ENCODE assay signal across 22 mouse cellular contexts in genomic region chr13:34673354-34673753, GRCm38 (mm10).
"Had no signal": no experiment of that assay in that cellular context is flagged by ENCODE, and none has a peak within 500 bp of the region (broad histone marks: within the 10 kb centered on the region; RNA-seq: fewer than 3 reads in every experiment).

No protein-coding gene starts in this region.

- H3K27ac ChIP-seq: intestine, embryonic 15.5 days; kidney, embryonic 15.5 days; limb, embryonic 10.5 days; limb, embryonic 13.5 days; liver, embryonic 12.5 days; liver, embryonic 15.5 days; lung, embryonic 15.5 days; midbrain, embryonic 10.5 days; midbrain, embryonic 13.5 days; neural tube, embryonic 13.5 days had no signal

- H3K4me3 ChIP-seq: intestine, embryonic 15.5 days; kidney, embryonic 15.5 days; limb, embryonic 10.5 days; limb, embryonic 13.5 days; liver, embryonic 12.5 days; liver, embryonic 15.5 days; lung, embryonic 15.5 days; megakaryocyte, embryonic 14.5 days; midbrain, embryonic 10.5 days; midbrain, embryonic 13.5 days; myocyte; neural tube, embryonic 13.5 days had no signal

- H3K9ac ChIP-seq: intestine, embryonic 15.5 days; kidney, embryonic 15.5 days; limb, embryonic 13.5 days; liver, embryonic 12.5 days; liver, embryonic 15.5 days; lung, embryonic 15.5 days; midbrain, embryonic 13.5 days; neural tube, embryonic 13.5 days had no signal

- DNase-seq: kidney, adult 11 months; kidney, adult 8-10 months; kidney, postnatal 10 days; kidney, postnatal 36 days; layer of hippocampus, adult 9-11 months; liver; retina, postnatal 1 day; thymus, adult 18-20 months; thymus, postnatal 36 days had no signal

- H3K9me3 ChIP-seq: intestine, embryonic 15.5 days; kidney, embryonic 15.5 days; limb, embryonic 10.5 days; liver, embryonic 12.5 days; liver, embryonic 15.5 days; lung, embryonic 15.5 days; midbrain, embryonic 13.5 days; neural tube, embryonic 13.5 days had no signal

- H3K4me1 ChIP-seq: intestine, embryonic 15.5 days; liver, embryonic 12.5 days; liver, embryonic 15.5 days had no signal

- H3K4me2 ChIP-seq: intestine, embryonic 15.5 days; kidney, embryonic 15.5 days; limb, embryonic 13.5 days; liver, embryonic 12.5 days; liver, embryonic 15.5 days; lung, embryonic 15.5 days; midbrain, embryonic 13.5 days; neural tube, embryonic 13.5 days had no signal

- H3K36me3 ChIP-seq: intestine, embryonic 15.5 days; kidney, embryonic 15.5 days; limb, embryonic 10.5 days; limb, embryonic 13.5 days; liver, embryonic 12.5 days; liver, embryonic 15.5 days; lung, embryonic 15.5 days; midbrain, embryonic 10.5 days; midbrain, embryonic 13.5 days; neural tube, embryonic 13.5 days had no signal

- ATAC-seq: intestine, embryonic 15.5 days; liver, embryonic 12.5 days; midbrain, embryonic 13.5 days; midbrain, embryonic 16.5 days had no signal

- H3K27me3 ChIP-seq: intestine, embryonic 15.5 days; kidney, embryonic 15.5 days; limb, embryonic 13.5 days; liver, embryonic 12.5 days; liver, embryonic 15.5 days; lung, embryonic 15.5 days; neural tube, embryonic 13.5 days had no signal
